Mouse (Mus musculus) cerebellum, adult 2 months (tissue): Measurements from ENCODE around the gene Nxph3.

Experiments used
- CTCF ChIP-seq: fragments of 200-500 bp; IDR thresholded peaks from 2 replicates; pipeline ENCODE4 v1.5.1; 2011; ENCODE audit warnings: low read depth, mild to moderate bottlenecking, control low read depth, low read length, moderate library complexity, borderline replicate concordance; ENCODE audit not compliant: insufficient read depth
- POLR2A ChIP-seq: fragments of 200-500 bp; IDR thresholded peaks from 2 replicates; pipeline ENCODE4 v1.6.1; 2011; ENCODE audit warnings: low read length, control low read depth, borderline replicate concordance; ENCODE audit not compliant: insufficient read depth

GRCm38 (mm10) chr11:95494374-95494773, 20.0 kb downstream of the Nxph3 start:
- TF ChIP-seq POLR2A (no peak), CTCF (no peak)
